Mouse (Mus musculus) erythroid progenitor cell, adult 5-6 weeks (primary cell): ENCODE data around the gene Ciapin1. TPM values are rescaled to one million over a fixed set of nuclear protein-coding genes. Genes with fewer than 3 reads are reported as not detected.

ENCODE experiments used
- ATAC-seq: replicated peaks from 2 replicates; pipeline ENCODE4 v1.8.0; 2016; ENCODE audit warnings: moderate number of reproducible peaks, mild to moderate bottlenecking, moderate TSS enrichment, inconsistent platforms; ENCODE audit not compliant: poor library complexity, low FRiP score, severe bottlenecking
- total RNA-seq, 2 experiments: library from RNA; stranded (forward) in 1 of 2; stranded (reverse) in 1 of 2; fragments of 150-400 nt in 1 of 2; fragments of 186-747, 209-891 nt in 1 of 2; gene quantifications; 2 replicates each; pipeline versions ENCODE4 v1.2.3 to v1.2.4; 2015 to 2017; ENCODE audit warnings: low replicate concordance in 2 of 2

The Ciapin1 gene
- total RNA-seq, 2 experiments from 2014 or later = 36.8 to 66.7 TPM

- no peak for ATAC-seq
Observed at GRCm38 (mm10) chr8:94811654-94812053, 26.5 kb downstream of the Ciapin1 start.

GRCm38 (mm10) chr8:94810855-94811254 lies 27.3 kb downstream of the Ciapin1 start:
- ATAC-seq = no peak

GRCm38 (mm10) chr8:94810153-94810552 lies 28.0 kb downstream of the Ciapin1 start, which contains the start of gene Ccl17:
TSS of gene Ccl17 (plus strand) at chr8:94810453.
- no peak for ATAC-seq

DNA sequence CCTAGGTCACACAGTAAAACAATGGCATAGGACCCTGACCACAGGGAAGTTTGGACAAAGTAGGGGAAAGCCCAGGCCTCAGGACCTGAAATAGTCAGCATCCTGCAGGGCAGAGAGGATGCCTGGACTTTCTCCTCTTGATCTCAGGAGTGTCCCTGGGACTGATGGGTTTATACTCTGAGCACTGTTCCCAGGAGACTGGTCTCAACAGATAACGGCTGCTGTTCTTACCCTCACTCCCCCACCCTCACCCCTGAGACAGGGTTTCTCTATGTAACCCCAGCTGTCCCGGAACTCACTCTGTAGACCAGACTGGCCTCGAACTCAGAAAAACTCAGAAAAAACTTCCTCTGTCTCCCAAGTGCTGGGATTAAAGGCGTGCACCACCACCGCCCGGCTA lies 29.8 kb downstream of the Ciapin1 start:
- ATAC-seq = no peak

- ATAC-seq = no peak
Observed at GRCm38 (mm10) chr8:94807506-94807905, 30.7 kb downstream of the Ciapin1 start.

GRCm38 (mm10) chr8:94805811-94806210 lies 32.3 kb downstream of the Ciapin1 start:
- no peak for ATAC-seq

DNA sequence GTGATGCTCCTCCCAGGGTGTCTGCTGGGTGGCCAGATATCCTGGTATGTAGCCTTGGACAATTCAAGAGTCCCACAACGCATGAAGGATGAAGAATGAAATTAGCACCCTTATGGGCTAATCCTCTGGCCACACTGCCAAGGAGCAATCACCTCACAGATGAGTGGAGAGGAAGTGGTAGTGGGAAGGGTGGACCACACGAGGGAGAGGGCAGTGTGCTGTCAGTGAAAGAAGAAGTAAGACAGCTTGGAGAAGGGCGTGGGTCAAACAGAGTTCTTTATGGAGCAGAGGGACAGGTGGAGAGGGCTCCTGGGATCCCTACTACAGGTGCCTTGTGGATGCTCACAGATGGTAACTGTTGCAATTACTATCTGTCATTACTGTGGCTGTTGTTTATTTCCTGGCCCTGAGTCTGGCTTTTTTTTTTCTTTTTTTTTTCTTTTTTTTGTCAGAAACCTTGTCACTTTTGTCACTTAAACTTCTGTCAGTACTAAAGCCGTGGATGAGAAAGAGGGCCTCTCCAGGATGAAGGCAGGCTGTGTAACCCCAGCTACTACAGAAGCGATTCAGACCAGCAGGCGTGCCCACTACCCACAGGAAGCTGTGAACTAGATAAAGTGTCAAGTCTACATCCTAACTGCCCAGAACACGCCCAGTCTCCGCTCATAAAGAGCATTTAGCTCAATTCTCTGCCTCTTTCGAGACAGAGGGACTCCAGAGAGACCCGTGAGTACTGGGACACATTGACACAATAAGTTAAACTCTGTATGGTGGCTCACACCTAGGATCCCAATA lies 33.4 kb downstream of the Ciapin1 start:
- no peak for ATAC-seq

DNA sequence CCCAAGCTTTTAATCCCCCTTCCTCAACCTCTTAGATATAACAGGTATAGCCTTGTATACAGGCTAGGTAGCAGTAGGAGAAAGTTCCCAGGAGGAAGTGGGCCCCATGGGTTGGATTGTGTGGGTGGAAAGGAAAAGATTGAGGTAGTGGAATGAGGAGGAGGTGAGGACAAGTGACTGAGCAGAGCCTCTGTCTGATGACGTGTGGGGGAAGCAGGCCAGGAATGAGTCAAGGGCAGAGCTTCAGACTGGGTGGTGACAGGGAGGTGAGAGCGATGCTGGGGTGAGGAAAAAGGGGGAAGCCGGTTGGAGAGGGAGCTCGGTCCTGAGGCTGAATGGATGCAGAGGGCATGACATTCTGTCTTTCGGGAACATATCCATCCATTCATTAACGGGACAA lies 34.6 kb downstream of the Ciapin1 start:
- no peak for ATAC-seq

DNA sequence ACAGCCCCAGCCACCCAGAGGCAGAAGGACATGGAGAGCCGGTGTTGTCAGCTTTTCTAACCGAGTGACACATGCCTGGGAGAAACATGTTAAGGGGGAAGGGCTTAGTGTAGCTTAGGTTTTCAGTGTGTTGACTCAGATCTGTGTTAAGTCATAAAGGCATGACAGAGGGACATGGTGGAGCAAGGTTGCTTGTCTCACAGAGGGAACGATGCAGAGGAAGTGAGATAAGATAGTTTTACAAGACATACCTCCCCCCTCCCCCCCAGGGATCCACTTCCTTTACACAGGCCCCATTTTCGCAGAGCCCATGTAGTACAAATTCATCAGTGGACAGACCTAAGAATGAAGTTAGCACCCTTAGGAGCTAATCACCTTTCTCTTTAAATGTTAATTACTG lies 35.8 kb downstream of the Ciapin1 start:
- no peak for ATAC-seq

GRCm38 (mm10) chr8:94801293-94802095 lies 36.7 kb downstream of the Ciapin1 start:
- ATAC-seq = peak; percentile 58; the same call in 1 of the 2 replicates

DNA sequence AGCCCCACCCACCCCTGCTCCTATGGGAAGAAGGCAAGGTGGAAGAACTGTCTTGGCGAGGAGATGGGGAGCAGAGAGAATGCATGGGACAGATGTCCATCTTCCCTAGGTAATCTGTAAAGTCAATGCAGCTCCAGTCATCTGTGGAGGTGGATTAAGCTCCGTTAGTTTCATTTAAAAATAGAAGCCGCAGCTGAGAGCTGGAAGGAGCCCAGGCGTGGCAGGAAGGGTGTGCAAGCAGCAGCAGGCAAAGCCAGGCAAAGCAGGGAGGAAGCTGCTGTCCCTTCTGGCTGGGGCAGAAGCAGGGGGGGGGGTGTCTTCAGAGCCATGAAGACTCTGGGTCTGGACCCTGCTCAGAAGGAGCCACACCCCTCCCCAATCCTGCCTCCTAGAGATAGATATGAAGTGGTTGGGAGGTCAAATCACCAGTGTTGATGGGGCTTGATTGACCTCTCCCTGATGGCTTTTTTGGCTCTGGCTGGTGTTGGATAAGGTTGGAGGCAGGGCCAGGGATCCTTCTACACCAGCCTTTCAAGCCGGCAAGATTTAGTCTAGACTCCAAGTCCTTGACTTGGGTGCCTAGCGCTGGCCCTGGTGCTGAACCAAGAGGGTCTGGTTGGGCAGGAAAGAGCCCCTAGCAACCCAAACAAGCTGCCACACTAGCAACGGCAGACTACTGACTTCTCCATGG lies 37.7 kb downstream of the Ciapin1 start:
- peak; percentile 44 for ATAC-seq

DNA sequence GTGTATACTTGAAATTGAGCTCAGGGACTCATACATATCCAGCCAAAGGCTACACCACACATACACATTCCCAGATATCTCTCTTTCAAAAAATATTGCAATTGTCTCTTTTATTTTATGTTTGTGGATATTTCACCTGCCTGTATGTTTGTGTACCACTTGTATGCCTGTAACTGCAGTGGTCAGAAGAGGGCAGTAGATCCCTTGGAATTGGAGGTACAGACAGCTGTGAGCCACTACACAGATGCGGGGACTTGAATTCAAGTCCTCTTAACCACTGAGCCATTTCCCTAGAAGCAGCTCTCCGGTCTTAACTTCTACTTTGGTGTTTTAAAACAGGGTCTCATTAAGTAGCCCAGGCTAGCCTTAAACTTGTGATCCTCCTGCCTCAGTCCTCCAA lies 43.4 kb downstream of the Ciapin1 start:
- ATAC-seq = peak; percentile 78

DNA sequence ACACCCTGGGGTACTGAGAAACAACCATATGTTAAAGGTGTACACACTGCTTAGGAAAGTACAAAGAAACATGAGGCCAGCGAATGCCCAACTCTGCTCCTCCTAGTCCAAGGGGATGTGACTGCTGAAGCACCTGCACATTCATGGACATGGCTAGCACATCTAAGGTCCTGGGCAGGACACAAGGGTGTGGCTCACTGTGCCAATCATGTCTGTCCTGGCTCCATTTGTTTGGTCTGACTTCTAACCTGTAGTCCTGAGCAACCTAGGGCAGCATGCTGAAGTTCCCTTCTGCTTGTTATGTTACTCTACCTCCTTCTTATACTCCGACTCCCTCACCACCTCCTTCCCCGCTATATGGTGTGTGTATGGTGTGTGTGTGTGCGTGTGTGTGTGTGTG lies 43.8 kb downstream of the Ciapin1 start:
- ATAC-seq = peak; percentile 88

DNA sequence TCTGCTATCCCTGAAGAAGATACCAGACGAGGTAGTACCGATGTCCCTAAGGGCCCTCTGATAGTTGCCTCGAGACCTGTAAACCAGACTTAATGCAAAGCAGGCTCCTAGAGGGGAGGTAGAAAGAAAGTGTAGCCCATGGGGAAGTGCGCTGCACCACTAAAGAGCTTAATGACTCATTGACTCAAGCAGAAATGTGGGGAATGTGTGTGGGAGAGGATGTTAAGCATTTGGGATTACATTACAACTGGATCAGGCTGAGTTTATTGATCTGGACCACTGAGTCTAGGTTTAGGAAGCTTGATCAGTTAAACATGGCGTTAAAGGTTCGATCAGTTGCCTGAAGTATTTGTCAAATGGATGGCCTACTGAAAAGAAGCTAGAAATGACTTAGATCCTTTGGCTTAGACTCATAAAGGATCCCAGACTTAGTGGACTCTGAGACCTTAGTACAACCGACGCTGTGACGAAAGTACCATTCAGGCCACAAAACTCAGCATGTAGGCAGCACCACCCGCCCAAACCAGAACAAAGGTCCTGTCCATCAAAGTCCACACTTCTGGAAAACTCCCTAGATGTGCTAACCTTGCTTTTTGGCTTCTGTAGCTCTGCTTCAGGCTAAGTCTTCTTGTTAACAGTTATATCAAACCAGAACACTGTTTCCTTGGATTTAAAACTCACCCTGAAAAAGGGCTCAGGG lies 48.8 kb downstream of the Ciapin1 start:
- ATAC-seq = no peak

DNA sequence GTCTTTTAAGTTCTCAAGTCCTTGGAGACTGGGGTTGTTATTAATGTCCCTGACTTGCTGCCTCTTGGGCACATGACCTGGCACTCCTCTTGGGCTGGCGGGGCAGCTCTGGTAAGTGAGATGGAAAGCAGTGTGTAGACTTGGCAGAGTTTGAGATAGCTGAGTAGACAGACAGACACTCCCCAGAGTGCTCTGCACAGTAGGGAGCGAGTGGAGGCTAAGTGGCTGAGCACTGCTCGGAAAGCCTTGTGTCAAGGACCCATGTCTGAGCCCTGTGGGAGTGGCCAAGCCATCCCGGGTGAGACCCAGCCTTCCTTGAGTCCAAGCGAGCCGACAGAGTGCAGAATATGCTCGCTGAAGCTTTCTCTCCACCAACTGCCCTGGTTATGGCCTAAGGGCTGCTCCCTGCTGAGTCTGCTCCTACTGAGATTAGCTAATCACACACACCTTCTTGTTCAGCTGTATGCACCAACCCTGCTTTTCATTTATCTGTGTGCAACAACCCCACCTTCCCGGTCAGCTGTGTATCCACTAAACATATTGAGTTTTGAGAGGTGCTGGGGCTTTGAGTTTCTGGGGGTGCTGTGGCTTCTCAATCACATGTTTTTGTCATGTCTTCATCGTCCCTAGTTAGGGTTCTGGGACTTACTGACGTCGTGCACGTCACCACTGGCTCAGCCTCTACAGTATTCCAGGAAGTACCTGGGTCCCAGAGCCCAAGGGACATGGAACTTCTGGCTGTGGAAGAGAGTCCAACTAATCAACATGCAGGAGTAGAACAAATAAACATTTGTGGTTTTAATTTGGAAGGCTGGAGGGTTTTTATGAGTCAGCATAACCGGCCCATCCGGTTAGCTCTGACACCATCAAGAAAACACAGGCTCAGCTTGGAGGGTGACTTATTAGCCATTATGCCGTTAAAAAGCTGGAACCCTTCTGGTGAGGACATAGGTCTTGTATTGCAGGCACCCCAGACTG lies 50.3 kb downstream of the Ciapin1 start:
- peak; percentile 83 for ATAC-seq

DNA sequence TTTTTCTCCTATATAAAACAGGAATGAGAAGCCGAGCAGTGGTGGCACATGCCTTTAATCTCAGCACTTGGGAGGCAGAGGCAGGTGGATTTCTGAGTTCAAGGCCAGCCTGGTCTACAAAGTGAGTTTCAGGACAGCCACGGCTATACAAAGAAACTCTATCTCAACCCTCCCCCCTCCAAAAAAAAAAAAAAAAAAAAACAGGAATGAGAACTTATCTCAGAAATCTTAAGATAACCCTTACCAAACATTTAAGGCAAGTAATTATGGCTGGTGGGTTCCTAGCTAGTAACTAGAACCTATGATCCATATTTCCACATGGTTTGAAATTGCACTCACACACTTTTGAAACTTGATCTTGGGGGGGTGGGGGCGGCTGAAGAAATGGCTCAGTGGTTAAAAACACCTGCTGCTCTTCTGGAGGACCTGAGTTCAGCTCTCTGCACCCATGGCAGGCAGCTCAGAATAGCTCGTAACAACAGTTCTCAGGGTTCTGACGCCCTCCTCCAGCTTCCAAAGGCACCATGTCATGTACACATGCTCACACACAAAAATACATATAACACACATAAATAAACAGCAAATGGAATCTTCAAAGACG lies 52.1 kb downstream of the Ciapin1 start:
- no peak for ATAC-seq

DNA sequence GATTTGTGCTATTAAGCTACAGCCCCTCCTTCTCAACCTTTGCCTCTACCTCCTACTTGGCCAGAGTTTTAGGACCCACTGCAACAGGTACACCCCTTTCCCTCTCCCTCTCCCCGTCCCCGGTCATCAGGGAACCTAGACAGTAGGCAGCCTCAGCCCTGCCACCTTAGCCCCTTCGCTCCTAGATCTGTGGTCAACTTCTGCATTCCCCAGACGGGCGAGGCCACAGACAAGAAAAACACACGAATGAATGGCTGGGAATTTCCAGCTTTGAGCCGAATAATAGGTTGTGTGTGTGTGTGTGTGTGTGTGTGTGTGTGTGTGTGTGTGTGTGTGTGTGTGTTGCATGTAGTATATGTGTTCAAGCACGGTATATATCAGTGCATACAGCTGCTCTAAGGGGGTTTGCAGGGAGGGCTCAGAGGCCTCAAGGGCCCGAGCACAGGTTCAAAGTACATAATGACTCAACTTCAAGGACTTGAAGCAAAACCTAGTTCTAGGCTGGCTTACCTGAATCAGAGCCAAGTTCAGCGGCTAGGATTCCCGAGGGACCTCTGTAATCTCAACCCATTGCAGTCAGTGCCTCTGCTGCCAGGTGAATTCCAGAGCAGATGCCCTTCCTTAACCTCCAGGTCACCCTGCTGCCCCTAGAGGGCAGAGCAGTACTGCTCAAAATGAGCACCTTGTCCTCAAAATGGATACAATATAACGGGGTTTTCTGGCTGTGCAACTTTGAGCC lies 52.7 kb downstream of the Ciapin1 start:
- peak; percentile 60 for ATAC-seq

GRCm38 (mm10) chr8:94783890-94784289 lies 54.3 kb downstream of the Ciapin1 start:
- no peak for ATAC-seq
